In genomic region chr7:3186136-3186535, GRCm38 (mm10) we compare ENCODE assay signal across 23 mouse cellular contexts. TPM values are rescaled to one million over a fixed set of nuclear protein-coding genes. Genes with fewer than 3 reads are reported as not detected.
"Had no signal": no experiment of that assay in that cellular context is flagged by ENCODE, and none has a peak within 500 bp of the region (broad histone marks: within the 10 kb centered on the region; RNA-seq: fewer than 3 reads in every experiment).

No protein-coding gene starts in this region.

- ATAC-seq: midbrain, embryonic 16.5 days had no signal

- H3K9ac ChIP-seq: lung, embryonic 14.5 days; midbrain, embryonic 12.5 days; neural tube, embryonic 13.5 days; neural tube, embryonic 15.5 days had no signal

- H3K27me3 ChIP-seq: midbrain, embryonic 12.5 days; neural tube, embryonic 13.5 days; neural tube, embryonic 15.5 days had no signal

- H3K4me2 ChIP-seq: lung, embryonic 14.5 days; midbrain, embryonic 12.5 days; neural tube, embryonic 13.5 days; neural tube, embryonic 15.5 days had no signal

- H3K4me3 ChIP-seq: midbrain, embryonic 10.5 days; midbrain, embryonic 12.5 days; myocyte; neural tube, embryonic 13.5 days; neural tube, embryonic 15.5 days had no signal

- H3K9me3 ChIP-seq: neural tube, embryonic 13.5 days; neural tube, embryonic 15.5 days had no signal

- H3K4me1 ChIP-seq: midbrain, embryonic 10.5 days; midbrain, embryonic 12.5 days; neural tube, embryonic 13.5 days; neural tube, embryonic 15.5 days had no signal

- H3K27ac ChIP-seq: midbrain, embryonic 10.5 days; midbrain, embryonic 12.5 days; neural tube, embryonic 13.5 days; neural tube, embryonic 15.5 days had no signal

- H3K36me3 ChIP-seq: midbrain, embryonic 10.5 days; midbrain, embryonic 12.5 days; neural tube, embryonic 13.5 days; neural tube, embryonic 15.5 days had no signal

- DNase-seq: lung, embryonic 14.5 days; lung, postnatal 10 days; midbrain, embryonic 14.5 days; retina, postnatal 1 day; right cerebral cortex, adult 18-20 months; right cerebral cortex, postnatal 25 days; right cerebral cortex, postnatal 4 days; spleen, adult 18-20 months; thymus, adult 18-20 months; thymus, postnatal 14 days; thymus, postnatal 36 days had no signal

RNA-seq across cellular contexts. Expression of gene AU018091, which starts 17.1 kb away (rescaled TPM):
- total RNA-seq: megakaryocyte, adult 5-6 weeks; megakaryocyte-erythroid progenitor cell, adult 5-6 weeks had no signal
- polyA plus RNA-seq: lung, embryonic 14.5 days; lung, embryonic 16.5 days; midbrain, embryonic 14.5 days; midbrain, embryonic 16.5 days; neural tube, embryonic 11.5 days; neural tube, embryonic 13.5 days; neural tube, embryonic 15.5 days; small intestine, adult 2 months; thymus, postnatal 0 days had no signal
